Comparison of ENCODE assay signal across 8 mouse cellular contexts in the genomic region with DNA sequence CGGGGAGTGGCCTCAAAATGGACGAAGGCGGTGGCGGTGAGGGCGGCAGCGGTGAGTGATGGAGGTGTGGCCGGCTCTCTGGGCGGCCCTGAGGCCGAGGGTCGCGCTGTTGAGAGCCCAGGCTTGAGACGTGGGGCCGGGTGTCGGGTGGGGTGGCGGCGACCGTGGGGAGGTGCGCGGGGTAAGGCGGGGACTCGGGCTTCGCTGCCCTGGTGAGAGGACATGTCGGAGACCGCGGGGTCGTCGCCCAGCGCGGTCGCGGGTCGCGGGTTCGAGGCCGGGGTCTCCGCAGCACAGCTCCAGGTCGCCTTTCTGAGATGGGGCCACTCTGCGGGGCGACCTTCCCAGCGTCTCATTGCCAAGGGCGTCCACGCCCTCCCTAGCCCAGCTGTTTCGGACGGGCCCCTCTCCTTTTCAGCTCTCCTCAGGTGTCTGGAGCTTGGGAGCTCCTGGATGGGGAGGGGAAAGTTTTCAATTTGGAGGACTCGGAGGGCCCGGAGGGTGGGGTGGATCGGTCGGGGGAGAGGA. TPM values are rescaled to one million over a fixed set of nuclear protein-coding genes. Genes with fewer than 3 reads are reported as not detected.
A peak's percentile ranks its signal among the peaks of the same experiment; 100 is the strongest.
DNase-seq lines count a peak whose midpoint lies in the region; ATAC-seq and TF ChIP-seq lines count a peak whose summit lies in the region.

No protein-coding gene starts in this region.

- H3K9ac ChIP-seq in intestine, postnatal 0 days (ENCODE audit: low read depth, low read length), result peak overlapping the region; percentile 94
- peak overlapping the region; percentile 90 for H3K9ac ChIP-seq in neural tube, embryonic 13.5 days

- no peak for DNase-seq in frontal cortex, postnatal 14 days (ENCODE audit: low spot score in 2 of 2)
- DNase-seq in 3T3-L1 (ENCODE audit: low read depth, low spot score), result peak; percentile 45
- DNase-seq in left cerebral cortex, postnatal 36 days (ENCODE audit: low spot score in 2 of 2), result no peak

- H3K4me1 ChIP-seq in embryonic fibroblast, embryonic 13.5 days (ENCODE audit: control insufficient read depth, insufficient read depth, low read length), result no peaks in the 10 kb centered on the region
- H3K4me1 ChIP-seq in intestine, postnatal 0 days (replicated peaks; ENCODE audit: control insufficient read depth, insufficient read depth, low read length), result peaks cover 23% of the 10 kb centered on the region
- H3K4me1 ChIP-seq in neural tube, embryonic 13.5 days (replicated peaks), result peaks cover 53% of the 10 kb centered on the region

- H3K4me2 ChIP-seq in intestine, postnatal 0 days (replicated peaks; ENCODE audit: low read depth), result peak overlapping the region; percentile 94
- peak overlapping the region; percentile 84 for H3K4me2 ChIP-seq in neural tube, embryonic 13.5 days

- H3K9me3 ChIP-seq in intestine, postnatal 0 days (ENCODE audit: control insufficient read depth), result no peaks in the 10 kb centered on the region
- no peaks in the 10 kb centered on the region for H3K9me3 ChIP-seq in neural tube, embryonic 13.5 days

- no peak for TF ChIP-seq CTCF in embryonic fibroblast, embryonic 13.5 days (IDR thresholded peaks at IDR 0.05; ENCODE audit: borderline replicate concordance, insufficient read depth, low read length)
- no peak for TF ChIP-seq CTCF in intestine, postnatal 0 days (IDR thresholded peaks at IDR 0.05; ENCODE audit: low read depth)

- H3K27me3 ChIP-seq in intestine, postnatal 0 days (replicated peaks; ENCODE audit: control insufficient read depth, insufficient read depth, low read length), result no peaks in the 10 kb centered on the region
- H3K27me3 ChIP-seq in neural tube, embryonic 13.5 days, result no peaks in the 10 kb centered on the region

- WGBS in intestine, postnatal 0 days, result under 1% methylated on average over 48 of the region's 48 CpGs
- 1% methylated on average over 47 of the region's 48 CpGs for WGBS in neural tube, embryonic 13.5 days

- peak; percentile 5; the same call in 1 of the 2 replicates for ATAC-seq in frontal cortex, adult (ENCODE audit: low TSS enrichment)
- ATAC-seq in intestine, postnatal 0 days, result peak; percentile 59
- ATAC-seq in neural tube, embryonic 13.5 days (ENCODE audit: low read depth), result peak; percentile 71
- ATAC-seq in megakaryocyte progenitor cell, adult 5-6 weeks (replicated peaks; ENCODE audit: poor library complexity), result no peak

- H3K27ac ChIP-seq in embryonic fibroblast, embryonic 13.5 days (ENCODE audit: insufficient read depth, low read length), result peak overlapping the region; percentile 44
- peak overlapping the region; percentile 82 for H3K27ac ChIP-seq in intestine, postnatal 0 days (ENCODE audit: low read depth, low read length)
- H3K27ac ChIP-seq in neural tube, embryonic 13.5 days (replicated peaks), result peak overlapping the region; percentile 82

- no peak for TF ChIP-seq POLR2A in embryonic fibroblast, embryonic 13.5 days (IDR thresholded peaks at IDR 0.05; ENCODE audit: low read depth, low read length)

- no peaks in the 10 kb centered on the region for H3K36me3 ChIP-seq in intestine, postnatal 0 days (ENCODE audit: control insufficient read depth, insufficient read depth)
- no peaks in the 10 kb centered on the region for H3K36me3 ChIP-seq in neural tube, embryonic 13.5 days

- intact Hi-C loops in left cerebral cortex, postnatal 36 days (cut with DNase I), result no loop called here

- H3K4me3 ChIP-seq in embryonic fibroblast, embryonic 13.5 days (ENCODE audit: insufficient read depth, low read length), result peak overlapping the region; percentile 97
- peak overlapping the region; percentile 83 for H3K4me3 ChIP-seq in intestine, postnatal 0 days (ENCODE audit: low read depth, low read length)
- peak overlapping the region; percentile 87 for H3K4me3 ChIP-seq in neural tube, embryonic 13.5 days

RNA-seq across cellular contexts. Expression of a gene that starts 0.4 kb away (rescaled TPM):
- 130 and 134 TPM in 2 replicates for polyA plus RNA-seq in embryonic fibroblast, embryonic 13.5 days (2011; ENCODE audit: insufficient read length, low read depth, missing spikeins)
- 21.1 and 22.6 TPM in 2 replicates for polyA plus RNA-seq in intestine, postnatal 0 days (2015; fragmentation: Nextera tagmentation; extraction: Ambion mirVana)
- polyA plus RNA-seq in neural tube, embryonic 13.5 days (2015; fragmentation: Nextera tagmentation; extraction: Ambion mirVana), result 43.1 and 45.2 TPM in 2 replicates
- total RNA-seq in left cerebral cortex, postnatal 36 days (2021), result 10 to 100 TPM; 37.4 to 39.6 TPM
- 10.4 and 15.7 TPM in 2 replicates for total RNA-seq in megakaryocyte progenitor cell, adult 5-6 weeks (2015)
- total RNA-seq in megakaryocyte progenitor cell, adult 5-6 weeks (2017), result 8.8 and 17.4 TPM in 2 replicates
